In the genomic region with DNA sequence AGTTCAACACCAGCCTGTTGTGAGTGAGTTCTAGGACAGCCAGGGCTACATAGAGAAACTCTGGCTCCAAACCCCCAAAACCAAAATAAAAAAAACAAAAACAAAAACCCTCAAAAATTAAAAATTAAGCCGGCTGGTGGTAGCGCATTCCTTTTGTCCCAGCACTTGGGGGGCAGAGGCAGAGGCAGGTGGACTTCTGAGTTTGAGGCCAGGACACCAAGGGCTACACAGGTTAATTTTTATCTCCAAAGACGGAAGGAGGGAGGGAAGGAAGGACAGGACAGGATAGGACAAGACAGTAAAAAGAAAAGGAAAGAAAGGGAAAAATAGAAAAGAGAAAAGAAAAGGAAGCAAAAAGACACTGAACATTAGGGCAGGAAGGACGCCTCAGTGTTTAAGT, we compare ENCODE assay signal across 28 mouse cellular contexts.
"Had no signal": no experiment of that assay in that cellular context is flagged by ENCODE, and none has a peak within 500 bp of the region (broad histone marks: within the 10 kb centered on the region; RNA-seq: fewer than 3 reads in every experiment).

No protein-coding gene starts in this region.

- H3K4me3 ChIP-seq: embryonic facial prominence, embryonic 10.5 days; embryonic facial prominence, embryonic 12.5 days; embryonic facial prominence, embryonic 13.5 days; embryonic facial prominence, embryonic 15.5 days; erythroblast, embryonic 14.5 days; forebrain, embryonic 10.5 days; forebrain, embryonic 12.5 days; forebrain, embryonic 13.5 days; forebrain, embryonic 15.5 days; gastrocnemius, adult 2 months had no signal

- H3K4me2 ChIP-seq: embryonic facial prominence, embryonic 12.5 days; embryonic facial prominence, embryonic 13.5 days; embryonic facial prominence, embryonic 15.5 days; forebrain, embryonic 12.5 days; forebrain, embryonic 13.5 days; forebrain, embryonic 15.5 days had no signal

- DNase-seq: cerebellum, adult 18-20 months; cerebellum, adult 2 months; cerebellum, adult 8-10 months; cerebellum, adult 9-10 months; cerebellum, adult 9-11 months; cerebellum, postnatal 10 days; cerebellum, postnatal 14 days; cerebellum, postnatal 25 days; cerebellum, postnatal 36 days; embryo, embryonic 11 days; forebrain, postnatal 0 days; gastrocnemius, adult 2 months; gastrocnemius, postnatal 10 days; gastrocnemius, postnatal 14 days; gastrocnemius, postnatal 25 days; gastrocnemius, postnatal 36 days; heart, adult 18-20 months had no signal

- ATAC-seq: forebrain, embryonic 13.5 days; forebrain, embryonic 14.5 days; forebrain, embryonic 15.5 days; forebrain, embryonic 16.5 days; forebrain, postnatal 0 days had no signal

- H3K9me3 ChIP-seq: embryonic facial prominence, embryonic 10.5 days; embryonic facial prominence, embryonic 12.5 days; embryonic facial prominence, embryonic 13.5 days; embryonic facial prominence, embryonic 15.5 days; forebrain, embryonic 10.5 days; forebrain, embryonic 12.5 days; forebrain, embryonic 13.5 days; forebrain, embryonic 15.5 days had no signal

- H3K9ac ChIP-seq: embryonic facial prominence, embryonic 12.5 days; embryonic facial prominence, embryonic 13.5 days; embryonic facial prominence, embryonic 15.5 days; forebrain, embryonic 12.5 days; forebrain, embryonic 13.5 days; forebrain, embryonic 15.5 days; forebrain, postnatal 0 days had no signal

- H3K27ac ChIP-seq: embryonic facial prominence, embryonic 10.5 days; embryonic facial prominence, embryonic 12.5 days; embryonic facial prominence, embryonic 13.5 days; embryonic facial prominence, embryonic 15.5 days; forebrain, embryonic 10.5 days; forebrain, embryonic 12.5 days; forebrain, embryonic 13.5 days; forebrain, embryonic 15.5 days; gastrocnemius, adult 2 months had no signal

- H3K4me1 ChIP-seq: embryonic facial prominence, embryonic 10.5 days; embryonic facial prominence, embryonic 12.5 days; embryonic facial prominence, embryonic 13.5 days; embryonic facial prominence, embryonic 15.5 days; forebrain, embryonic 10.5 days; forebrain, embryonic 12.5 days; forebrain, embryonic 13.5 days; forebrain, embryonic 15.5 days had no signal

- H3K27me3 ChIP-seq: embryonic facial prominence, embryonic 12.5 days; embryonic facial prominence, embryonic 13.5 days; embryonic facial prominence, embryonic 15.5 days; forebrain, embryonic 12.5 days; forebrain, embryonic 13.5 days; forebrain, embryonic 15.5 days had no signal

- H3K36me3 ChIP-seq: embryonic facial prominence, embryonic 10.5 days; embryonic facial prominence, embryonic 12.5 days; embryonic facial prominence, embryonic 15.5 days; forebrain, embryonic 10.5 days; forebrain, embryonic 12.5 days; forebrain, embryonic 15.5 days had no signal
